Mouse (Mus musculus): ENCODE measurements around the gene Sos2. TPM values are rescaled to one million over a fixed set of nuclear protein-coding genes. Genes with fewer than 3 reads are reported as not detected.
A peak's percentile ranks its signal among the peaks of the same experiment; 100 is the strongest.

Sos2 gene
- 8.5 and 8.7 TPM in 2 replicates for polyA plus RNA-seq (2015; fragmentation: Nextera tagmentation; extraction: Ambion mirVana)

GRCm38 (mm10) chr12:69681566-69682061, at the start of gene Sos2:
Sos2 (minus strand) TSS chr12:69681852.
- Histone ChIP-seq H3K4me2 (replicated peaks) (peak within 1 kb of the TSS; percentile 75), H3K36me3 (no peaks in the 10 kb centered on the region), H3K4me1 (replicated peaks) (peaks cover 3% of the 10 kb centered on the region; the same call in 1 of the 2 replicates), H3K9ac (peak within 1 kb of the TSS; percentile 98), H3K4me3 (replicated peaks) (peak within 1 kb of the TSS; percentile 97), H3K27me3 (replicated peaks) (no peaks in the 10 kb centered on the region), H3K9me3 (no peaks in the 10 kb centered on the region), H3K27ac (peak within 1 kb of the TSS; percentile 99)
- WGBS: 1% methylated on average over 34 of the region's 85 CpGs
- peak; percentile 87 for ATAC-seq

- no peak overlapping the region for H3K4me3 ChIP-seq (replicated peaks)
- ATAC-seq: no peak
- WGBS: 84% methylated on average over 1 of the region's 1 CpGs
These were observed 48.7 kb upstream of the Sos2 start for GRCm38 (mm10) chr12:69730306-69730705.

GRCm38 (mm10) chr12:69729246-69729645, 47.6 kb upstream of the Sos2 start:
- H3K27ac ChIP-seq: no peak overlapping the region
- H3K27me3 ChIP-seq (replicated peaks): no peaks in the 10 kb centered on the region
- H3K9me3 ChIP-seq: no peaks in the 10 kb centered on the region
- H3K4me1 ChIP-seq (replicated peaks): 0 out of 2 replicates have a peak, but pooled peaks cover 3% of the 10 kb centered on the region
- WGBS: 88% methylated on average over 1 of the region's 1 CpGs
- H3K4me3 ChIP-seq (replicated peaks): no peak overlapping the region
- no peak overlapping the region for H3K4me2 ChIP-seq (replicated peaks)
- ATAC-seq: no peak
- H3K9ac ChIP-seq: no peak overlapping the region
- H3K36me3 ChIP-seq: no peaks in the 10 kb centered on the region

More at GRCm38 (mm10) chr12:69730306-69730705, 48.7 kb upstream of the Sos2 start:
- Histone ChIP-seq H3K9ac (no peak overlapping the region), H3K4me2 (replicated peaks) (no peak overlapping the region), H3K27me3 (replicated peaks) (no peaks in the 10 kb centered on the region), H3K36me3 (no peaks in the 10 kb centered on the region), H3K4me1 (replicated peaks) (0 out of 2 replicates have a peak, but pooled peaks cover 2% of the 10 kb centered on the region), H3K27ac (no peak overlapping the region), H3K9me3 (no peaks in the 10 kb centered on the region)

- peak within 1 kb of the TSS; percentile 94 for H3K27ac ChIP-seq
- H3K9me3 ChIP-seq: no peaks in the 10 kb centered on the region
- no peaks in the 10 kb centered on the region for H3K27me3 ChIP-seq (replicated peaks)
- peak; percentile 98 for ATAC-seq
- under 1% methylated on average over 60 of the region's 60 CpGs for WGBS
- H3K9ac ChIP-seq: peak within 1 kb of the TSS; percentile 70
- peak within 1 kb of the TSS; percentile 85 for H3K4me2 ChIP-seq (replicated peaks)
- no peaks in the 10 kb centered on the region for H3K36me3 ChIP-seq
- H3K4me3 ChIP-seq (replicated peaks): peak within 1 kb of the TSS; percentile 77
- peaks cover 10% of the 10 kb centered on the region for H3K4me1 ChIP-seq (replicated peaks)
These were observed 43.2 kb upstream of the Sos2 start, which contains the start of the genes L2hgdh and Atp5s for GRCm38 (mm10) chr12:69724711-69725460. L2hgdh (minus strand) TSS chr12:69724873. Atp5s (plus strand) TSS chr12:69724950.

DNA sequence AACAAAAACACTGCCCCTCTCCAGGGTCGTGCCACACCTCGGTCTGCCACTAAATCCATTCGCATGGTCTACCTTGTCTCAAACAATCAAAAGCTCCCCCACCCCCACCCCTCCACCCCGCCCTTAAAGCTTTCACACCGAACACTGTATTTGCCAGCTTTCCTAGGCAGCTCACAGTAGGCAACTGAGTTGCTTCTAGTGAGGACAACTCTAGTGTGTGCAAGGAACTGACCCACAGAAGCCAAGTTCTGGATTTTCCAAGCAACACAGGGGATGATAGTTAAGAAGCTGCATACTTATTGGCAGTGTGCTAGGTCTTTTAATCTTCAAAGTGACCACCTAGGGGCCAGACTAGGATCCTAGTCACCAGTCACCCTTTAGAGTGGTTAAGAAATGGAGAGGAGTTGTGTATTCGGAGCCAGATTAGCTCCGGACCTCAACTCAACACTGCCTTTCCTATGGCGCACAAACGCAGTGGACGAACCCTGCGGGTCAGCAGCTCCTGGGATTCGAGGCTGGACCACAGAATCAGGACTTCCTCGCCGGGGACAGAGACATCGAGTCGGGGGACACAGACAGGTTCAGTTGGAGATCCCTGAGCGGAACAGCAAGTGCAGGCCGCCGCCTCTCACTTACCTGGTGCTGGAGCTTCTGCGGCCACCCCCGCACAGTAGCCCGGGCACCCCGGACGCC, 42.5 kb upstream of the Sos2 start:
- no peak for ATAC-seq

GRCm38 (mm10) chr12:69723376-69723775, 41.7 kb upstream of the Sos2 start:
- Histone ChIP-seq H3K4me1 (replicated peaks) (peaks cover 10% of the 10 kb centered on the region), H3K4me2 (replicated peaks) (peak overlapping the region; percentile 85), H3K9ac (0 out of 2 replicates have a peak overlapping the region, but pooled peaks have one; percentile 70), H3K27ac (no peak overlapping the region), H3K4me3 (replicated peaks) (peak overlapping the region; percentile 77; the same call in 1 of the 2 replicates), H3K36me3 (peaks cover 6% of the 10 kb centered on the region), H3K27me3 (replicated peaks) (no peaks in the 10 kb centered on the region), H3K9me3 (no peaks in the 10 kb centered on the region)
- ATAC-seq: no peak
- 40% methylated on average over 2 of the region's 2 CpGs for WGBS

More for the DNA sequence above, 42.5 kb upstream of the Sos2 start:
- H3K4me1 ChIP-seq (replicated peaks): peaks cover 10% of the 10 kb centered on the region
- 2% methylated on average over 24 of the region's 24 CpGs for WGBS
- peak overlapping the region; percentile 54; the same call in 1 of the 2 replicates for H3K27ac ChIP-seq
- H3K36me3 ChIP-seq: peaks cover 5% of the 10 kb centered on the region
- H3K9me3 ChIP-seq: no peaks in the 10 kb centered on the region
- peak overlapping the region; percentile 77 for H3K4me3 ChIP-seq (replicated peaks)
- H3K4me2 ChIP-seq (replicated peaks): peak overlapping the region; percentile 85
- H3K9ac ChIP-seq: peak overlapping the region; percentile 70
- H3K27me3 ChIP-seq (replicated peaks): no peaks in the 10 kb centered on the region

- Histone ChIP-seq H3K27ac (no peak overlapping the region), H3K27me3 (replicated peaks) (no peaks in the 10 kb centered on the region), H3K9ac (no peak overlapping the region), H3K36me3 (peaks cover 10% of the 10 kb centered on the region), H3K4me2 (replicated peaks) (no peak overlapping the region), H3K4me1 (replicated peaks) (peaks cover 10% of the 10 kb centered on the region), H3K4me3 (replicated peaks) (no peak overlapping the region), H3K9me3 (no peaks in the 10 kb centered on the region)
- no peak for ATAC-seq
- WGBS: 84% methylated on average over 3 of the region's 3 CpGs
These were observed 41.2 kb upstream of the Sos2 start for GRCm38 (mm10) chr12:69722857-69723256.

DNA sequence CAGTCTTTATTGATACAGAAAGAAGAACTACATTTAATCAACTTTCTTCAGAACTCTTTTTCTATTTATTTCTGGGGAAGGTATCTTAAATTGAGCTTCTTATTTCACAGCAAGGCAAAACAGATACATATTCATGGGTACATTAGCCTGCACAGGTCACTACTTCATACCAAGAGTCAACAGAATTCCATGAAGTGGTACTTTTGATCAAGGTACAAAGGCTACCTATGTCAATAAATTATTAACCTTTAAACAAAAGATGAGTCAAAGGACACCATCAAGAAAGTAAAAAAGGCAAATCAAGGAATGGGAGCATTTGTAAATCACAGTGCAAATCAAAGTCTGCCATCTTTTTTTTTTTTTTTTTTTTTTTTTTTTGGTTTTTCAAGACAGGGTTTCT, 32.0 kb upstream of the Sos2 start:
- Histone ChIP-seq H3K9me3 (no peaks in the 10 kb centered on the region), H3K4me1 (replicated peaks) (no peaks in the 10 kb centered on the region), H3K27me3 (replicated peaks) (no peaks in the 10 kb centered on the region), H3K27ac (no peak overlapping the region), H3K9ac (no peak overlapping the region), H3K36me3 (0 out of 2 replicates have a peak, but pooled peaks cover 3% of the 10 kb centered on the region), H3K4me3 (replicated peaks) (no peak overlapping the region), H3K4me2 (replicated peaks) (no peak overlapping the region)
- no peak for ATAC-seq

DNA sequence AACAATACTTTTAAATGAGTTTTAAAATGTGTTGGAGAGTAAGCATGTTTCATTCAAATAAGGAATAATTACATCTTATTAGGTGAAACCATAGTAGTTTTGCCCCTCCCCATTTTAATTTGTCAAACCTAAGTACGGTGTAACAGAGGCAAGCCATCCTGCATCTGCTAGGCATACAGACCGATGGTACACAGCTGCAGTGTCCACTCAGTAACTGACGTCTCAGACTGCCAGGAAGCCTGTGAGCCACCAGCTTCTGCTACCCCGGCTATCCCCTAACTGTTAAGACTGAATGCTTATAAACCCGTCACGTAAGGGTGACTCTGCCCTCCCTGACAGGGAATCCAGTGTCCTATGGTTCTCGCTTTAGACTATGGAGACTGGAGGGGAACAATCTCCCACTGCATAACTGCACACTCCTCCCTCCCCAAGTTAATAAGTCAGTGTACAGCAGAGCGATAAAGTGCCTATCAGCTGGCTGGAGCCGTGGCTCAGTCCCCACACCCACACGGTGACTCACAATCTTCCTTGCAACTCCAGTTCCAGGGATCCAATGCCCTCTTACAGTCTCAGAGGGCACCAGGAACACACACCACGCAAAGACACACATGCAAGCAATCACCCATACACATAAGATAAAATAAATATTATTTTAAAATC, 23.3 kb upstream of the Sos2 start:
- no peak overlapping the region for H3K4me2 ChIP-seq (replicated peaks)
- 72% methylated on average over 11 of the region's 11 CpGs for WGBS
- peak; percentile 96 for ATAC-seq

DNA sequence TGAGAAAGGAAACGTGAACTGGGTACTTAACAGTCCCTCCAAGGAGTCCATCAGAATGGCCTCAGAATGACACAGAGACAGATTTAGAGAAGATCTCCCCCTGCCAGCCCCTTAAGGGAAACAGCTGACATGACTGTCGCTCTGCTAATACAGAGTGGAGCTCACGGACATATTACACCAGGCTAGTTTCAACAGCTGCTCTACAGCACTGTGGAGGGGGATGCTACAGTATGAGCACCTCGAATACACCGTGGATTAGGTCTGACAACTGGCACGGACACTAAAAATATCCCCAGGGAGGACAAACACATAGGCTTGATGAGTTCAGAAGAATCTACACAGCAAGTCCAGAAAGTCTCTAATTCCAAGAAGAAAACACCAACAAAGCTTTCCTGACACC, 16.7 kb upstream of the Sos2 start:
- WGBS: 86% methylated on average over 6 of the region's 6 CpGs
- Histone ChIP-seq H3K27ac (no peak overlapping the region), H3K9me3 (no peaks in the 10 kb centered on the region), H3K4me3 (replicated peaks) (no peak overlapping the region), H3K27me3 (replicated peaks) (no peaks in the 10 kb centered on the region), H3K4me2 (replicated peaks) (no peak overlapping the region), H3K36me3 (no peaks in the 10 kb centered on the region), H3K9ac (no peak overlapping the region), H3K4me1 (replicated peaks) (no peaks in the 10 kb centered on the region)
- no peak for ATAC-seq

More for the DNA sequence above, 23.3 kb upstream of the Sos2 start:
- H3K27ac ChIP-seq: no peak overlapping the region
- no peaks in the 10 kb centered on the region for H3K27me3 ChIP-seq (replicated peaks)
- no peaks in the 10 kb centered on the region for H3K4me1 ChIP-seq (replicated peaks)
- no peaks in the 10 kb centered on the region for H3K9me3 ChIP-seq
- H3K36me3 ChIP-seq: no peaks in the 10 kb centered on the region
- H3K4me3 ChIP-seq (replicated peaks): no peak overlapping the region
- H3K9ac ChIP-seq: no peak overlapping the region

GRCm38 (mm10) chr12:69696746-69697145, 15.1 kb upstream of the Sos2 start:
- Histone ChIP-seq H3K36me3 (no peaks in the 10 kb centered on the region), H3K4me1 (replicated peaks) (no peaks in the 10 kb centered on the region), H3K27me3 (replicated peaks) (no peaks in the 10 kb centered on the region), H3K4me3 (replicated peaks) (no peak overlapping the region), H3K4me2 (replicated peaks) (no peak overlapping the region), H3K9ac (no peak overlapping the region), H3K27ac (no peak overlapping the region), H3K9me3 (no peaks in the 10 kb centered on the region)
- no peak for ATAC-seq
- WGBS: 72% methylated on average over 5 of the region's 5 CpGs

GRCm38 (mm10) chr12:69693471-69693870, 11.8 kb upstream of the Sos2 start:
- Histone ChIP-seq H3K27me3 (replicated peaks) (no peaks in the 10 kb centered on the region), H3K36me3 (no peaks in the 10 kb centered on the region), H3K4me1 (replicated peaks) (0 out of 2 replicates have a peak, but pooled peaks cover 2% of the 10 kb centered on the region), H3K9me3 (no peaks in the 10 kb centered on the region), H3K9ac (no peak overlapping the region), H3K4me3 (replicated peaks) (no peak overlapping the region), H3K27ac (no peak overlapping the region), H3K4me2 (replicated peaks) (no peak overlapping the region)
- ATAC-seq: no peak
- WGBS: 82% methylated on average over 17 of the region's 17 CpGs
